Mouse (Mus musculus) ZHBTc4 (cell line): Measurements from ENCODE around the gene Hunk.

ENCODE experiments used
- DNase-seq: peaks from one replicate; pipeline ENCODE4 v3.0.0-alpha.2; 2011; ENCODE audit warnings: low read depth, low spot score

The Hunk gene

DNA sequence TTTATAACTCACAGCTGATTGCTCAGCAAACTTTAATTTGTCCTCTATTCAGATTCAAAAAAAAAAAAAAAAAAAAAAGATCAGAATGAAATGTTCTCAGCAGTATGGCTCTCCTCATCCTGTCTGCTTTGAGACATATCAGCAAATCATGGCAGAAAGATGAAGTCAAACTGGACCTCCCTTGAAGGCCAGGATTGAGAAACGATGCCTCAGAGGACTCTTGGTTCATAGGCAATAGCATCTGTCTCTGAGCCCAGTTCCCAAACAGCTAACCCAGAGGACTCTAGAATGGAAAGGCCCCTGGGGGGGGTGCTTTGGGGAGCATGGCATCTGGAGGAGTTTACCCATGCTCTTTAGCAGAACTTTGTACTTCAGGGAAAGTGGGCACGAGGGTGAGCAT, 119.9 kb downstream of the Hunk start:
- no peak for DNase-seq

GRCm38 (mm10) chr16:90511551-90512296, 125.9 kb downstream of the Hunk start:
- no peak for DNase-seq

DNA sequence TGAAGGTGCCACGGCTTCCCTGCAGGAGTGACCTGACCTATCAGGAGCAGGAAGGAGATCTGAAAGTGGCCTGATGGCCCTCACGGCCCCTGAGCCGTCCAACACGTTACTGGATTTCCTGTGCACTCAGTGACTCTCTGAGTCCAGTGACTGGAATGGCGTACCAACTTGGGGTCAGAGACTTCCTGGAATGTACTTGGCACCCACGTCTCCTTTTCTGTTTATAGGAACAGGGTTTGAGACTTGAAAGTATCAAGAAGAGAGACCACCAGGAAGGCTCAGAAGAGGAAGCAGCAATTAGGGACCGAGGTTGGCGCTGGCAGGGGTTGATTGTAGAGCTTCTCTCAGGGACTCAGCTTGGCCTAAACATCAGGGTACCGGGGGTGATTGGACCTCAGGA, 131.2 kb downstream of the Hunk start:
- no peak for DNase-seq

GRCm38 (mm10) chr16:90518232-90518631, 132.4 kb downstream of the Hunk start:
- no peak for DNase-seq

GRCm38 (mm10) chr16:90518732-90519295, 133.0 kb downstream of the Hunk start:
- DNase-seq, result no peak

DNA sequence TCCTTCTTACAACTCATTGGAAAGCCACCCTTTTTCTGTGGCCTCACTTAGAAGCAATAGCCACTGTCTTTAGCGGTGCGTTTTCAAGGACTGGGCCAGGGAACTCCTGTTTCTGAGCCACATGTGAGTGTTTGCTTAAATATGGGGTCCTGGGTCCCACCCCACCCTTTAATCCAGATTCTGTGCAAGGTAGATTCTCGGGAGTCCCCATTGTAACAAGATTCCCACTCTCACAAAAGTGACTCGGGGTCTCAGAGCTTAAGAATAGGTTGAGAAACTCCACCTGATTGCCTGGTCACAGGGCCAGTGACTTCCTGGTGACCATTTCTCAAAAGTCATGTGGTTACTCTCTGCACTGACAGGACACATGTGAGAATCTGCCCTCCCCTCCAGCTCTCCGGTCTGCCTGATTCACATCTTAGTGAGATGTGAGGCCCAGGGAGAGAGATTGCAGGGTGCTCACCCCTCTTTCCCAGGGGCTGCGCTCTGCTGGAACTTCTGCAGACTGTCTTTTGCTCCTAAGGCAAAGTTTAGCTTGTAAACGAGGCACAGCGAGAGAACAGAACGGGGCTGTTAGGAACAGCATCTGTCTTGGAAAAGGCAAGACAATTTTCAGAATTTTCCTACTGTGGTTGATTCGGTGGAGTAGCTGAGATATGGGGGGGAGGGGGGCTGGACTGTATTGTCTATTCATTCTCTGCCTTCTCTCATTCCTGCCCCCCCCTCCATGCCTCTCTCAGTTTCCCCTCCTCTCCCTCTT, 135.6 kb downstream of the Hunk start:
- DNase-seq, result no peak

DNA sequence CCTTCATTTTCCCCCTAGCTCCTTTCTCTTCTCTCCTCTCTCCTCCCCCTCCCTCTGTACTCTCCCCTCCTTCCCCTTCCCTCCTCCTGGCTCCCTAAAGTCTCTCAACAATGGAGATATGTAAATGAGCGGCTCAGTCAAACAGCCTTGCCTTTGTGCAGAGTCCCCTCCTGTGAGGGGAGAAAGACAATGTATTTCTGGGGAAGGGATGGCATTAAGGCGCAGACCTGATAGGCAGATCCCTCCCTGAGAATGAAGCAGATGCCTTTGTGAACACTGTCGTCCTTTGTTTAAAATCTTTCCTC, 136.1 kb downstream of the Hunk start:
- peak; percentile 89 for DNase-seq

GRCm38 (mm10) chr16:90522575-90522974, 136.8 kb downstream of the Hunk start:
- DNase-seq, result peak; percentile 83

DNA sequence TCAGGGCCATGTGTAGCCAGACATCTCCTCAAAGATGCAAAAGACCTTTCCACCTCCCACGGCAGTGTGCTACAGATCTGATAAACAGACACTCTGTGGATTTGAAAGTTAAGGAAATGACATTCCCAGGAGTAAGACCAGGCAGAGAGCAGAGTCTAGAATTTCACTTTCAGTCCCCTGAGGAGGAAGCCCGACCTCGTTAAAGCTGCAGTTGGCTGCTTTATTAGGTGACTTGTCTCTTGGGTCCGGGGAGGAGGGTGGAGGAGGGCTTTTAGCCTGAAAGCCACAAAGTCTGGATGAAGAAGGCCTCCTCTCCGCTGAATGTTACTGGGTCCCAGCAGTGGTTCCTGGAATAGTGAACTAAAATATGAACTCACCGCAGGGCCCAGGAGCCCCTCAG, 137.6 kb downstream of the Hunk start:
- no peak for DNase-seq

- no peak for DNase-seq
Observed at GRCm38 (mm10) chr16:90523894-90524293, 138.1 kb downstream of the Hunk start.

- DNase-seq, result peak; percentile 45
Observed at GRCm38 (mm10) chr16:90524393-90524792, 138.6 kb downstream of the Hunk start.

- DNase-seq, result no peak
Observed at GRCm38 (mm10) chr16:90533119-90533673, 147.4 kb downstream of the Hunk start.

- peak; percentile 65 for DNase-seq
Observed at GRCm38 (mm10) chr16:90534591-90534990, 148.8 kb downstream of the Hunk start.

GRCm38 (mm10) chr16:90538926-90539325, 153.1 kb downstream of the Hunk start:
- DNase-seq, result no peak

GRCm38 (mm10) chr16:90541191-90541590, 155.4 kb downstream of the Hunk start:
- DNase-seq, result peak; percentile 59

- no peak for DNase-seq
Observed at GRCm38 (mm10) chr16:90542383-90542782, 156.6 kb downstream of the Hunk start.

DNA sequence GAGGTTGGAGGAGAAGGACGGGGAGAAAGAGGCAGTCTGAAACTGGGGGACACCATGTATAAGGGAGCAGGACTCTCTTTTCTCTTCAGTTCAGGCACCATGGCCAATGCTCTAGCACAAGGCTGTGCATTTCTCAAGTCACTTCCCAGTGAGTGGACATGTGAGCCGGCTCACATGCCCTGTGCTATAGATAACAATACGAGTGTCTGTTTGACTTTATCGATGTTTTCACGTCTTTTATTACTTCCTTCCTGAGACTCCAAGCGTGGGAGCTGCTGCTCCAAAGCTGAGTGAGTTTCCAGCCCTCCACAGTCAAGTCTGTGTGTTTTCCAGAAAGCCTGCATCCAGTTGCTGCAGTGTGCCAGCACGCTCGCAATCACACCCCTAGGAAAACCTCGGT, 158.4 kb downstream of the Hunk start:
- no peak for DNase-seq

GRCm38 (mm10) chr16:90545509-90545908, 159.7 kb downstream of the Hunk start:
- DNase-seq, result no peak

DNA sequence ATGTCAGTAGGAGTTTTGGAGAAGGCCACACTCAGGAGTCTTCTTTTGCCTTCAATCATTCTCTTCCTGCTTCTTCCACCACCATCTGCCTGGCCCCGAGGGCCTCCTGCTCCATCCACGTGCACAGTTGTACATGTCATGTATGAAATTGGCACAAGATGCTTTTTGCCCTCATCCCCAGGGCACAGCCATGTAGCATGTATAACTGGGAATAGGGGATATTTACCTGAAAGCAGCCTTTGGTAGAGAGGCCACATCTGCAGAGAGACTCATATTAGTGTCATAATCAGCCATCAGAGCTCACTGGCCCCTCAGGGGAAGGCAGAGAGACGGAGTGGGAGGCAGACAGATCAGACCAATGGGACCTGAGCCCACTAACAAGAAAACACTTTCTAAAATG, 160.8 kb downstream of the Hunk start:
- DNase-seq, result no peak

- no peak for DNase-seq
Observed at GRCm38 (mm10) chr16:90547996-90548395, 162.2 kb downstream of the Hunk start.
